Mouse (Mus musculus) small intestine, adult 2 months (tissue): ENCODE results near the gene Herc3.

Experiments
- CTCF ChIP-seq: fragments of 200-500 bp; IDR thresholded peaks from 2 replicates; pipeline ENCODE4 v1.5.1; 2012; ENCODE audit warnings: low read depth, mild to moderate bottlenecking, control low read depth, inconsistent platforms, low read length, moderate library complexity, mixed read lengths; ENCODE audit not compliant: insufficient replicate concordance, insufficient read length; ENCODE audit errors: extremely low read depth
- POLR2A ChIP-seq: fragments of 200-500 bp; IDR thresholded peaks from 2 replicates; pipeline ENCODE4 v1.6.1; 2012; ENCODE audit warnings: low read depth, mild to moderate bottlenecking, control low read depth, inconsistent platforms, low read length, moderate library complexity

GRCm38 (mm10) chr6:58830840-58831231 is 429 bp upstream of the Herc3 start:
- TF ChIP-seq POLR2A (no peak), CTCF (no peak)
